Mouse (Mus musculus) left cerebral cortex, adult 2 months (tissue): ENCODE data around the gene Pkd1l1. TPM values are rescaled to one million over a fixed set of nuclear protein-coding genes. Genes with fewer than 3 reads are reported as not detected.

ENCODE experiments used
- DNase-seq, 2 experiments: peaks; one replicate each; pipeline ENCODE4 v3.0.0; 2021 to 2022; ENCODE audit warnings: low spot score in 2 of 2, mixed read lengths in 1 of 2; ENCODE audit errors: extremely low spot score in 1 of 2
- H3K27ac ChIP-seq: fragments of 200-600 bp; 2 replicates; pipeline ENCODE4 v1.8.1; 2022
- H3K4me3 ChIP-seq: fragments of 200-600 bp; 2 replicates; pipeline ENCODE4 v1.8.1; 2022
- CTCF ChIP-seq: fragments of 200-600 bp; IDR thresholded peaks from 2 replicates; pipeline ENCODE4 v1.8.1; 2022; ENCODE audit warnings: antibody characterized with exemption, mild to moderate bottlenecking, moderate library complexity
- intact Hi-C: fragments of 180-260 bp; cut with DNase I; formaldehyde crosslinking; loops from one replicate; pipeline ENCODE4 v1.15.1; 2025
- total RNA-seq, 2 experiments: library from RNA; stranded (reverse); gene quantifications; 2 replicates each; pipeline ENCODE4 v1.2.3; 2021

Gene Pkd1l1
- total RNA-seq, 2 experiments from 2014 or later, result 0.07 TPM; not detected in 1

DNA sequence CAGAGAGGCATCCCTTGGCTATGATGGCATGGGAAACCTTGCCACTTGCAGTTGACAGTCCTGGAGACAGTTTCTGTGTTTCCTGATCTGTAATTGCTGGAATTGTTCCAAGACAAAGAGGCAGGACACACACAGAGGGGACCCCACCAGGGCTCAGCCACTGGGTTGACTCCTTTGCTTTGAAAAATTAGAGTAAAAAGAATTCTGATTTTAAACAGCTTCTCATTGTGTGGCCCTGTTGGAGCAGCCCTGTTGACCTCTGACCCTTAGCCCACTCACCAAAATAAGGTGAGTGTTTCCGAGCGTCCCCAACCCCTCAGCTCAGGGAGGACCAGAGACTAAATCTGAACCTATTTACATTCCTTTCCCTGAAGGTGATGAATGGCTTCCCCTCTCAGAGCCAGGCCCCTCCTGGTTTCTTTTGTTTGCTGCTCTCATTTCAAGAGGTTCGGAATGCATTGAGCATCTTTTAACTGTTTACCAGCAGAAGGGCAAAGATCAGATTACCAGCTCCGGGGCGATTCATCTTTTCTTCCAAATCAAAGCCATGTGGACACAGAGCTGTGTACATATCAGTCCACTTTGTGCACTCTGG lies 161.5 kb downstream of the Pkd1l1 start:
- DNase-seq, result no peak
- H3K27ac ChIP-seq, result no peak overlapping the region
- TF ChIP-seq CTCF, result no peak
- H3K4me3 ChIP-seq, result no peak overlapping the region
- intact Hi-C loops, result no loop called here

DNA sequence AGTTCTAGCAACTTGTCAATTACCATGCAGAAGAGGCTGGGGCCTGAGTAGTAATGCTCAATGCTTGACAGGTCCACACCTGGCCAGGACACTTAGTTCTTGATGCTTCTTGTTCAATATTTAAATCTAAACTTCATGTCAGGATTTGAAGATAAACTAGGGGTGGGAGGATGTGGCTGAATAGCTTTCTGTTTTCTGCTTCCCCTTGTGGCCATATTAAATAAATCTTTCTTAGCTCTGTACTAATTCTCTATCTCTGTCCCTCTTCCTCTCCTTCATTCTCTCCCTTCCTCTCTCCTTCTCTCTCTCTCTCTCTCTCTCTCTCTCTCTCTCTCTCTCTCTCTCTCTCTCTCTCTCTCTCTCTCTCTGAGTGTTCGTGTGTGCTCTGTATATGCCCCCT lies 163.4 kb downstream of the Pkd1l1 start:
- Histone ChIP-seq H3K4me3 (no peak overlapping the region), H3K27ac (no peak overlapping the region)
- intact Hi-C loops, result no loop called here
- peak; percentile 32 for TF ChIP-seq CTCF
- DNase-seq, result no peak

DNA sequence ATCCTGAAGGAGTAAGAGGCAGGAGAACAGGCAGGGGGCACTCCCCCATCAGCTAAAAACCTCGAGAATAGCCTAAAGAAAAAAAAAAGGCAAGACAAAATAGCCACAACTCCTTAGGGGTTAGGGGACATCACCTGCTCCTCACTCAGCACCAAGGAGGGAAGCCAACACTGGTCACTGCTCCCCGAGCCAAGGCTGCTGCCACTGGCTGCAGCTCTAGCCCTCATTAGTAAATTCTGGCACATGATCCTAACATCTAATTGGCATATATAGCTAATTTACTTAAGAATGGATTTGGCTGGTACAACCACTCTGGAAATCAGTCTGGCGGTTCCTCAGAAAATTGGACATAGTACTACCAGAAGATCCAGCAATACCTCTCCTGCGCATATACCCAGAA lies 166.1 kb downstream of the Pkd1l1 start:
- intact Hi-C loops, result no loop called here
- no peak for TF ChIP-seq CTCF
- H3K4me3 ChIP-seq, result no peak overlapping the region
- H3K27ac ChIP-seq, result no peak overlapping the region
- DNase-seq, result no peak

DNA sequence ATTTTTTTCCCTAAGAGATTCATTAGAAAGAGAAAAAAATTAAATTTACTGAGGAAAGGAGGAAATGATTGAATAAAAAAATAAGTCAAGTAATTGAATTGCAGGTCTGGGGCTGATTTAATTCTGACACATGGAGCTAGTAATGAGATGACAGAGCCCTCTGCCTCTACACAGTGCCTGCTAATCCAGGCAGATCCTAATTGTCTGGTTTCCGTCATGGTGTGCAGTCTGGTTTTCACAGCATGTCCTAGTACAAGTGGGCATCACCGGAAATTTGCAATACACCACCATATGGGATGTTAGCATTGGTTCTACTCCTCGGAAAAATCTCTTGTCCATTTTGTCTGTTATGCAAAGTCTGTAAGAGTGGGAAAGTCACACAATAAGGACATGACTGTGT lies 168.9 kb downstream of the Pkd1l1 start:
- intact Hi-C loops, result no loop called here

DNA sequence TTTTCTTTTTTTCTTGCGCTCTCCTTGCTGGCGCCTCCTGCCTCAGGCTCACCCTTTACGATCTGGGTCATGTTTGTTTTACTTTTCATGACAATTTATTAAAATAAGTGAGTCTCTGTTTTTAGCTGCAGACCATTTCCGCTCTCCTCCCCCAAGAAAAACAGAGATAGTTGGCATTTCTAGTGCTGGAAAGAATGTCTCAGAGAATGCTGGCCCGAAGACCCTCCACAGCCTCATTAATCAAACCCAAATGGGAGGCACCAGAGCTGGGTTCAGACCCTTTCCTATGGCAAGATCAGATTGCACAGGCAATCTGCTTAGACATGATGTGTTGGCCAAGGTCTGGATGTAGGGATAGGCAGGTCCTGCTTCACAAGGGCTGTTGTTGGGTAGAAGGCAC lies 175.6 kb downstream of the Pkd1l1 start:
- H3K27ac ChIP-seq, result no peak overlapping the region
- H3K4me3 ChIP-seq, result no peak overlapping the region
- intact Hi-C loops, result no loop called here
- no peak for DNase-seq
- TF ChIP-seq CTCF, result no peak

More for the DNA sequence above, 168.9 kb downstream of the Pkd1l1 start:
- no peak for TF ChIP-seq CTCF
- Histone ChIP-seq H3K4me3 (no peak overlapping the region), H3K27ac (no peak overlapping the region)
- DNase-seq, result no peak

DNA sequence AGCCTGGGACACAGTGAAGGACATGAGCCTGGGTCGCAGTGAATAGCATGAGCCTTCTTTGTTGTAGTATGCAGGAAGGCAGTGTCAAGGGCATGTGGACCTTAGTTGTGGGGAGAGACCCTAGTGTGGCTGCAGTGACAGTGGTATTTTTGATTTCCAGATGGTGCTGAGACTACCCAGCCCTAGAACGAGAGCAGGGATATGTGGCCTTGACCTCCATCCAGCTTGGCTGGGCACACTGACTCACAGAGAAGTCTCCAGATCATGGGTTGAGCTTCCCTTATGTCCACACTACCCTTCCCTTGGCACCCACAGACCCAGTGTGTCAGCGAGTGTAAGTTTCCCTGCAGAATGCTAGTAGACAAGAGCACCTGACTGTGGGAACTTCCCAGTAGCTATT lies 178.0 kb downstream of the Pkd1l1 start:
- intact Hi-C loops, result no loop called here
- Histone ChIP-seq H3K27ac (no peak overlapping the region), H3K4me3 (no peak overlapping the region)
- no peak for TF ChIP-seq CTCF
- DNase-seq, result no peak

DNA sequence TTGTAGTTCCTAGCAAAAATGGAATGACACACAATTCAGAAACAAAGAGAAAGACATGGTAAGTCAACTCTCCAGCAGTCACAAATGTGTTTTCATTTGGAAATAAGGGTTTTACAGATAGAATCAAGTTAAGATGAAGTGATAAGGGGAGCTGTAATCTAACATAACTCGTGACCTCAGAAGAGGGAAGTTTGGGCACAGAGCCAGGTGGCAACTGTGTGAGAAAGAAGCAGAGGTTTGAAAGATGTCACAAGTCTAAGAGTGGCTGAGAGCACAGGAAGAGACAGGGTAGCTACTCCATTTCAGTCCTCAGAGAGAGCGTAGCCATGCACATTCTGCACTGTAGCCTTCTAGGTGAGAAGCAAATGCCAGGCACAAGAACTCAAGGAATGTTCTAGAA lies 180.9 kb downstream of the Pkd1l1 start:
- no peak for TF ChIP-seq CTCF

DNA sequence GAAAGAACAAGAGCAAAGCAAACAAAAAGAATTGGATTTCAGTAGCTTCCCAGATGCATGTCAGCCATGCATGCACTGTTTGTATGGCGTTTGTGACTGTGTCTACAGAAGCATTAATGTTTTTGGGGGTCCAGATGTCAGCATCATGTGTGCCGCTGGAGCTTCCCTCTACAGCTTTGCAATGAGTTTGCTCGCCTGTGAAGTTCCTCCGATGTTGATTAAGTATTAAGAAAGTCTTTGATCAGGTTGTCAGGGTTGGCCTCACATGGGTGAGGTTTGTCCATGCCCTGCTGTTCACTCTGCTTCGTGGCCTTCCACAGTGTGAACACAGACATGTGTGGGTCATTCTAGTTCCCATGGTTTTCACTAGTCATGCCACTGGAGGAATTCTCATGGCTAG lies 183.9 kb downstream of the Pkd1l1 start:
- TF ChIP-seq CTCF, result no peak
- intact Hi-C loops, result no loop called here

More for the DNA sequence above, 180.9 kb downstream of the Pkd1l1 start:
- intact Hi-C loops, result no loop called here
- H3K4me3 ChIP-seq, result no peak overlapping the region
- DNase-seq, result no peak
- H3K27ac ChIP-seq, result no peak overlapping the region

DNA sequence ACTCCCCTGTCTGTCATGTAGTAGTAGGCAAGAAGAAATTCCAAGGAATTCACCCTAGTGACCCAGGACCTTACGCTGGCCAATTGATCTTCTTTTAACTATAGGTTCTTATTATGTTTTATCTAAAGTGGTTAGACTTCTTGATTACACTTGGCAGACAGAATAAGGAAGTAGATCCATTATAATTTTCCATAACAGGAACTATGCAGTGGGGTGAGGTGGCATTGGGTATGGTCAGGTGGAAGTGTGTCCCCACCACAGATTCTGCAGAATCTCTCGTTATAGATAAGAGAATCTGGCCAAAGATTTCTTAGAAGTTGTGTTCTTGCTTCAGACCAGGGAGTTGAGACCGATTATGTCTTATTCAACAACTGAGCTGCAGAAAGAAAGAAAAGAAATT lies 185.5 kb downstream of the Pkd1l1 start:
- TF ChIP-seq CTCF, result no peak
- intact Hi-C loops, result no loop called here

More for the DNA sequence above, 183.9 kb downstream of the Pkd1l1 start:
- Histone ChIP-seq H3K4me3 (no peak overlapping the region), H3K27ac (no peak overlapping the region)
- no peak for DNase-seq

DNA sequence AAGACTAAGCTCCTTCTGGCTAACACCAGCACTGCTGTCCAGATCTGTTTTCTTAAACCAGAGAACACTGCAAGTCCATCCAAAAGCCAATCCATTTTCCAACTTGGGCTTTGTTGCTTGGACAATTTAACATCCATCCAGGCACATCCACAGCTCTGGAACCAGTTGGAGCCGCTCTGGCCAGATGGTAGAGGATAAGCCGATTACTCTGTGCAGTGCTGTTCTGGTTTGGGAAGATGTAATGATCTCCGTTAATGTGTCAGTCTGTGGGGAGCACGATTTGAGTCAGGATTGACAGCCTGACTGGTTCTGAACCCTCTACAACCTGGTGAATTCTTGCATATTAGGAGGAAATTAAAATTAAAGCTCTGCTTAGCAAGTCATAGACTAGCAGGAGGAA lies 188.7 kb downstream of the Pkd1l1 start:
- intact Hi-C loops, result no loop called here
- TF ChIP-seq CTCF, result no peak
- DNase-seq, result no peak
- no peak overlapping the region for H3K4me3 ChIP-seq
- no peak overlapping the region for H3K27ac ChIP-seq

More for the DNA sequence above, 185.5 kb downstream of the Pkd1l1 start:
- no peak for DNase-seq
- no peak overlapping the region for H3K27ac ChIP-seq
- H3K4me3 ChIP-seq, result no peak overlapping the region

DNA sequence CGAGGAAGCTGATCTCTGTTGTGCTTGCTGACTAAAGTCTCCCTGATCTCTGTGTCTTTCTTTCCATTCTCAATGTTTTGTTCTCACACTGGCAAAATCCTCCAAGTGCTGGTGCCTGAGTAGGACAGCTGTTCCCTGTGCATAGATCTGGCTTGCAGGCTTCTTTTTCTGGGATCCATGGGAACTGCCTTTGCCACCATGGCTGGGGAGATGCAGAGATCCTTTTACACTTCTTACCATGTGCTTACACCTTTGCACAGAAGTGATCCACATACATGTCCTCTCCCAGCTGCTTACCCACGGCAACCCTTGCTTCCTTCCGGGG lies 191.0 kb downstream of the Pkd1l1 start:
- no peak for DNase-seq
- TF ChIP-seq CTCF, result no peak
- intact Hi-C loops, result no loop called here

DNA sequence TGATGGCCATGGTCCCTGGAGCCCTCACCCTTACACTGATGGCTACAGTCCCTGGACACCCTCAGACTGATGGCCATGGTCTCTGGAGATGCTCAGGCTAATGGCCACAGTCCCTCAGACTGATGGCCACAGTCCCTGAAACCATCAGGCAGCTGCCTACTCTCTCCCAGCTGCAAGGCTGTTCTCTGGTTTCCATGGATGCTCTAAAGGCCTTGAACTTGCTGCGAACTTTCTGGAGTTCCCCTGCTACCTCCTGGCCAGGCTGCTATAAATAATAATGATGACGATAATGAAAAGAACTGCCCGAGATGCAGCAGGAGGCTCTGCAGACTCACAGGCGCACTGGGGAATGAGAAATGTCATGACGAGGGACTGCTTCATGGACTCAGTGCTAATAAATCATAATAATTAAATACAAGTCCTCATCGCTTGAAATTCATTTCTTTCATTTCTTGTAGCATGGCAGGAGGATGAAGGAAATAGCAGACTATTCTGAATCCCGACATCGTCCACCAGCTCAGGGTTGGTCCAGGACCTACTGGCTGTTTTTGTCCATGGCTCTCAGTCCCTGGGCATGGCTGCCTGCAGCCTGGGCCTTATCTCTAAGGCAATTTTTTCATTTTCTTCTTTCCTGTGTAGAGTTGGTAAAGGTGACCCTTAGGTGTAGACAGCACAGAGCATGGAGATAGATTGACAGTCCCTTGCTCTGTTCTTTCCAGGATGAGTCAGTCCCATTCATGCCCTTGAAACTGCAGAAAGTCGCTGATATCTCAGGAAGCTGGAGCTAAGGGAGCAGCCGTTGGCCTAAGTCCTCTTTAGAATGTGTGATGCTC lies 191.5 kb downstream of the Pkd1l1 start:
- H3K27ac ChIP-seq, result no peak overlapping the region
- no peak for TF ChIP-seq CTCF
- intact Hi-C loops, result no loop called here

More for the DNA sequence above, 191.0 kb downstream of the Pkd1l1 start:
- Histone ChIP-seq H3K27ac (no peak overlapping the region), H3K4me3 (no peak overlapping the region)

DNA sequence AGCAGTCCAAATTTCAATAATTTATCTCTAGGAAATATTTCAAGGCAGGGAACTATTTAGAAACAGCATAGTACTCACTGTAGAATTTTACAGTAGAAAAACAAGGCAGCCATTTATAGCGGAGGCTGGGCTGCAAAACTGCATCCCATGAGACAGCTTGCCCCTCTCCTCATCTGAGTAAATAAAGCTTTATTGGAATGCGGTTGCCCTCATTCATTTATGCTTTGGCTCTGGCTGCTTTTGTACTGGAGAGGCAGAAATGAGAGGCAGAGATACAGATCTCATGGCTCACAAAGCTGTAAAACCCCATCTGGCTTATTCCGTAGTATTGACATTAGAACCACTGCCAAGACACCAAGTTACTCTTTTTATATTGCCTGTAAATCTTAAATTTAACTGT lies 193.6 kb downstream of the Pkd1l1 start:
- intact Hi-C loops, result no loop called here
- H3K4me3 ChIP-seq, result no peak overlapping the region
- H3K27ac ChIP-seq, result no peak overlapping the region
- no peak for TF ChIP-seq CTCF
- DNase-seq, result no peak

More for the DNA sequence above, 191.5 kb downstream of the Pkd1l1 start:
- H3K4me3 ChIP-seq, result no peak overlapping the region
- no peak for DNase-seq

Other genes starting within 250 kb of the Pkd1l1 start
- gene Hus1, start 37.9 kb upstream of the Pkd1l1 start, total RNA-seq, result 10 to 100 TPM; 11.5 to 13.0 TPM
- gene Gm11992, start 75.3 kb upstream of the Pkd1l1 start, total RNA-seq, result under 1 TPM; 0.36 to 0.51 TPM
- gene Sun3, start 75.7 kb upstream of the Pkd1l1 start, total RNA-seq, result under 1 TPM in 1 of 2 experiments, not detected in 1; 0.28 TPM
- gene Upp1, start 144.8 kb upstream of the Pkd1l1 start, total RNA-seq, result 1 to 10 TPM; 1.8 to 5.4 TPM
- gene Abca13, start 218.7 kb upstream of the Pkd1l1 start, total RNA-seq, result under 1 TPM; 0.05 to 0.07 TPM